Mouse (Mus musculus) cortical plate, adult 2 months (tissue): Measurements from ENCODE around the gene Ttf2.

Source experiments
- CTCF ChIP-seq: fragments of 200-500 bp; IDR thresholded peaks from 2 replicates; pipeline ENCODE4 v1.5.1; 2011; ENCODE audit warnings: mild to moderate bottlenecking, control low read depth, low read length; ENCODE audit not compliant: insufficient read depth; ENCODE audit errors: extremely low read depth
- POLR2A ChIP-seq: fragments of 200-500 bp; IDR thresholded peaks from 2 replicates; pipeline ENCODE4 v1.6.1; 2011; ENCODE audit warnings: mild to moderate bottlenecking, low read length, control low read depth; ENCODE audit not compliant: insufficient read depth; ENCODE audit errors: extremely low read depth

GRCm38 (mm10) chr3:100963849-100964542, 5.5 kb downstream of the Ttf2 start:
- peak; percentile 84 for TF ChIP-seq CTCF
- TF ChIP-seq POLR2A: no peak
